Mouse (Mus musculus) E14TG2a.4 (cell line): ENCODE results near the gene Tmem131l.

Source experiments
- CTCF ChIP-seq: conservative IDR thresholded peaks from 2 replicates; pipeline ENCODE4 v1.5.1; 2014; ENCODE audit warnings: low read length
- NANOG ChIP-seq: IDR thresholded peaks from 2 replicates; pipeline ENCODE4 v1.6.1; 2014; ENCODE audit warnings: borderline replicate concordance, low read length, mixed read lengths

GRCm38 (mm10) chr3:83906185-83906584 lies 133.8 kb downstream of the Tmem131l start:
- TF ChIP-seq NANOG, result no peak
- TF ChIP-seq CTCF, result no peak
